Mouse (Mus musculus) spleen, adult 2 months (tissue): ENCODE data around the gene Mtmr1.

Experiments used
- CTCF ChIP-seq: fragments of 200-500 bp; IDR thresholded peaks from 2 replicates; pipeline ENCODE4 v1.5.1; 2011; ENCODE audit warnings: mild to moderate bottlenecking, inconsistent platforms; ENCODE audit not compliant: insufficient read depth, insufficient read length, insufficient replicate concordance; ENCODE audit errors: extremely low read depth
- POLR2A ChIP-seq: fragments of 200-500 bp; IDR thresholded peaks from 2 replicates; pipeline ENCODE4 v1.6.1; 2011; ENCODE audit warnings: low read depth, low read length, inconsistent platforms

- TF ChIP-seq CTCF = no peak
- TF ChIP-seq POLR2A = no peak
These were observed 49.1 kb downstream of the Mtmr1 start for GRCm38 (mm10) chrX:71413616-71414015.
